Mouse (Mus musculus) CH12.LX (cell line): ENCODE results near the gene Tubg1.

Source experiments
- CTCF ChIP-seq, 2 experiments: IDR thresholded peaks in 1 of 2; conservative IDR thresholded peaks in 1 of 2; 2 replicates each; pipeline ENCODE4 v1.5.1; 2011 to 2012; ENCODE audit warnings: low read depth in 2 of 2, low read length in 2 of 2, improper control_type of control experiment in 1 of 2, inconsistent platforms in 1 of 2, mild to moderate bottlenecking in 1 of 2, moderate library complexity in 1 of 2
- JUND ChIP-seq: conservative IDR thresholded peaks from 2 replicates; pipeline ENCODE4 v1.6.1; 2011; ENCODE audit warnings: low read depth, low read length, improper control_type of control experiment
- MAX ChIP-seq: IDR thresholded peaks from 2 replicates; pipeline ENCODE4 v1.6.1; 2011; ENCODE audit warnings: low read length, improper control_type of control experiment
- POLR2A ChIP-seq: IDR thresholded peaks from 2 replicates; pipeline ENCODE4 v1.6.1; 2011; ENCODE audit warnings: low read depth, mild to moderate bottlenecking, improper control_type of control experiment, low read length
- SMC3 ChIP-seq: IDR thresholded peaks from 2 replicates; pipeline ENCODE4 v1.6.1; 2011; ENCODE audit warnings: low read depth, low read length, improper control_type of control experiment

DNA sequence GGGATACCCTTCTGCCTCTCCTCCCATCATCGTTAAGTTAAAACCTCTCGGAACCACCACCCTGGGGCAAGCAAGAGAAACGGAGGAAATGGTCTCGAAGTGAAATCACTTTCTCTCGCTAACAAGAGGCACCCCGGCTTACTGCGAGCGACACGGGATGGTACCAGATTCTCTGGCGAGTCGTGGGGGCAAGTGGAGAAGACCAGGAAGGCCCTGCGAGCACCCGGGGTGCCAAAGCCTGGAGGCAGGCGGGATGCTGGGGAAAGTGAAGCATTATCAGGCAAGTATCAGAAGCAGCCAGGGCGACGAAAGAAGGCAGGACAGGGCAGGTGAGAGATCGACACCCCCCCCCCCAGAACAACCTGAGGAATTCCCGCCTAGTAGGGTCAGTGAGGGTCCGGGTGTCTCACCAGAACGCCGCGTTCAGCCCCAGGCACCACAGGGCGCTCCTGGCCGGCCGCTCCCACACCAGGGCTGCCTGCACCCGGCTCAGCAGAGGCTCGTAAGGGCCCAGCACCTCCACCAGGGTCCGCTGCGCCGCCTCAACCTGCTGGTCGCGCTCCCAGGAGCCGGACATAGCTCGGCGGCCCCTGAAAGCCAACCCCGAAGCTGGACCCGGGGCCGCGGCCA, 492 bp upstream of the Tubg1 start:
- TF ChIP-seq SMC3 (no peak; the same call in 1 of the 2 replicates), CTCF (conservative IDR thresholded peaks at IDR 0.05 in 1 of 2, IDR thresholded peaks at IDR 0.05 in 1 of 2; ENCODE audit: low read depth in 2 of 2, low read length in 2 of 2) (no peak), POLR2A (no peak), JUND (no peak), MAX (no peak)
